Mouse (Mus musculus) limb, embryonic 11.5 days (tissue): ENCODE results near the gene Pard3b. TPM values are rescaled to one million over a fixed set of nuclear protein-coding genes. Genes with fewer than 3 reads are reported as not detected.

ENCODE experiments used
- ATAC-seq: fragments of 200-750 bp; cut with Nextera tagmentation; 2 replicates; pipeline ENCODE4 v1.8.0; 2017; ENCODE audit warnings: low read depth; ENCODE audit not compliant: insufficient number of reproducible peaks, low FRiP score, low TSS enrichment
- DNase-seq: peaks from one replicate; pipeline ENCODE4 v3.0.0-alpha.2; 2015; ENCODE audit warnings: low spot score
- H3K27ac ChIP-seq: fragments of 300-500 bp; sonication (generic); replicated peaks from 2 replicates; pipeline ENCODE4 v1.5.1; 2014; ENCODE audit warnings: low read depth, mild to moderate bottlenecking, low read length
- H3K27me3 ChIP-seq: fragments of 300-500 bp; sonication (generic); 2 replicates; pipeline ENCODE4 v1.6.1; 2014; ENCODE audit warnings: mild to moderate bottlenecking, low read length, mixed read lengths; ENCODE audit not compliant: control insufficient read depth, insufficient read depth
- H3K36me3 ChIP-seq: fragments of 300-500 bp; sonication (generic); 2 replicates; pipeline ENCODE4 v1.6.1; 2014; ENCODE audit warnings: mild to moderate bottlenecking, low read length, moderate library complexity, mixed read lengths; ENCODE audit not compliant: control insufficient read depth, insufficient read depth
- H3K4me1 ChIP-seq: fragments of 300-500 bp; sonication (generic); 2 replicates; pipeline ENCODE4 v1.6.1; 2014; ENCODE audit warnings: low read length, mixed read lengths; ENCODE audit not compliant: control insufficient read depth, insufficient read depth
- H3K4me2 ChIP-seq: fragments of 300-500 bp; sonication (generic); 2 replicates; pipeline ENCODE4 v1.6.1; 2014; ENCODE audit warnings: low read depth, mild to moderate bottlenecking, moderate library complexity; ENCODE audit not compliant: severe bottlenecking
- H3K4me3 ChIP-seq: fragments of 300-500 bp; sonication (generic); 2 replicates; pipeline ENCODE4 v1.5.1; 2014; ENCODE audit warnings: low read depth, low read length
- H3K9ac ChIP-seq: fragments of 300-500 bp; sonication (generic); 2 replicates; pipeline ENCODE4 v1.6.1; 2014; ENCODE audit warnings: mild to moderate bottlenecking, low read length
- H3K9me3 ChIP-seq: fragments of 300-500 bp; sonication (generic); 2 replicates; pipeline ENCODE4 v1.6.1; 2016; ENCODE audit warnings: low read length; ENCODE audit not compliant: control insufficient read depth
- WGBS: fragments of 180-500 bp; shearing (Covaris S2); extraction: QIAGEN DNeasy Blood & Tissue Kit; methylation state at CpG from one replicate; pipeline ENCODE4 v1.1.7; 2014; 5-methylcytosine and 5-hydroxymethylcytosine counted together
- polyA plus RNA-seq: library from polyadenylated mRNA; unstranded; fragments of >200 nt; fragmentation: Nextera tagmentation; extraction: Ambion mirVana; gene quantifications from 2 replicates; pipeline ENCODE4 v1.2.1, GENCODE M21; 2014

The Pard3b gene
- polyA plus RNA-seq, 1 experiment from 2014 or later = 9.3 TPM

DNA sequence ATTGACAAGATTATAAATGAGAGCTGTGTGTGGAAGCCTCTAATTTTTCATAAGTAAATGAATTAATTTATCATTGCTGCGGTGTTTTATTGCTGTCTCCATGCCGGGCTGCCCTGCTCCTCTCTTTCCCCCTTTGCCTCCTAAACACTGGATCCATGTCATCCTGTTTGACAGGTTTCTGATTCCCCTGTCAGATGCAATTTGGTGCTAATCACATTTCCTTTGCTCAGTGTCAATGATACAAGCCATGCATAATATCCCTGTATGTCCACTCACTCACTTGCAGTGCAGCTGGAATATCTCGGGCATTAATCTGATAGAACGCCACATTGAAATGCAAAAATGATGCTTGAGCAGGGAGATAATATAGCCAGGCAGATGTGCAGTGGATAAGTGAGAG is 329.2 kb downstream of the Pard3b start:
- 91% methylated on average over 4 of the region's 4 CpGs for WGBS
- H3K36me3 ChIP-seq = no peaks in the 10 kb centered on the region
- no peaks in the 10 kb centered on the region for H3K27me3 ChIP-seq
- H3K4me3 ChIP-seq = no peak overlapping the region
- no peaks in the 10 kb centered on the region for H3K9me3 ChIP-seq
- no peaks in the 10 kb centered on the region for H3K4me1 ChIP-seq
- H3K9ac ChIP-seq = no peak overlapping the region
- H3K4me2 ChIP-seq = no peak overlapping the region
- DNase-seq (no peak), ATAC-seq (no peak)
- H3K27ac ChIP-seq = no peak overlapping the region

DNA sequence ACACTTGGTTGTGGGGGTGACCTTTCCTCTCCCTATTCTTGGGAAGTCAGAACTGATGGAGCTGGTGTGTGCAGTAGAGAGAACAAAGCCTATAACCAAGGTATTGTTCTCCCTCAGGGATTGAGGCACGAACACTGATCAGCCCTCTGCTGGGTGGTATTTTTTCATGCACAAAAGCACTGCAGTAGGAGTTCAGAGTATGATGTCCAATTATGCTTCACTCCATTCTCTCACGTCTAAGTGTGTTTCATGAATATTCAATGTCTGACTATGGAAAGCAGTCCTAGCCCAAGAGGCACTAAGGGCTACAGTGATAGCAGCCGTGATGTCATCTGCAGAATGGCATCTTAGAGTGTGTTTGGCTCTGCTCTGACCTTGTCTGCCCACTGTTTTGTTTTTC is 359.1 kb downstream of the Pard3b start:
- no peak for DNase-seq
- no peak for ATAC-seq
- Histone ChIP-seq H3K27me3 (no peaks in the 10 kb centered on the region), H3K27ac (no peak overlapping the region), H3K4me1 (no peaks in the 10 kb centered on the region), H3K4me3 (no peak overlapping the region), H3K36me3 (no peaks in the 10 kb centered on the region), H3K9ac (no peak overlapping the region), H3K9me3 (no peaks in the 10 kb centered on the region), H3K4me2 (no peak overlapping the region)
- 84% methylated on average over 3 of the region's 3 CpGs for WGBS

DNA sequence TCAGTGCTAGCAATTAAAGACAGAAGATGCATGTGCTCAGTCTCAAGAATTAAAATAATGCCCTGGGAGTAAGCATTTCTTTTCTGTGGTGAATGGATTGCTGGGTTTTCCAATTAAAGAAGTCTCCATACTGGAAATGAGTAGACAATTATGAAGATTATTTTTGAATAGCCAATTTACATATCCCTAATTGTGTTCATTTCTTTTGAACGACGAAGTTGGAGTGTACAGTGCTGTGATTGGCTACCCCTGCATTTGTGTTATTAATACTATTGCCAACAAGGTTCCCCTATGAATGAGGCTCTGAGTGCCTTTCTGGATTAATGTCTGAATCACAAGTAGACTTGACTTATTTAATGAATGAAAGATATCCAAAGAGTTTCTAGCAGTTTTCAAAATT is 370.2 kb downstream of the Pard3b start:
- Histone ChIP-seq H3K9ac (no peak overlapping the region), H3K27ac (no peak overlapping the region), H3K9me3 (no peaks in the 10 kb centered on the region), H3K36me3 (no peaks in the 10 kb centered on the region), H3K4me2 (no peak overlapping the region), H3K4me3 (no peak overlapping the region), H3K4me1 (no peaks in the 10 kb centered on the region), H3K27me3 (no peaks in the 10 kb centered on the region)
- no peak for ATAC-seq
- 94% methylated on average over 2 of the region's 2 CpGs for WGBS
- no peak for DNase-seq

DNA sequence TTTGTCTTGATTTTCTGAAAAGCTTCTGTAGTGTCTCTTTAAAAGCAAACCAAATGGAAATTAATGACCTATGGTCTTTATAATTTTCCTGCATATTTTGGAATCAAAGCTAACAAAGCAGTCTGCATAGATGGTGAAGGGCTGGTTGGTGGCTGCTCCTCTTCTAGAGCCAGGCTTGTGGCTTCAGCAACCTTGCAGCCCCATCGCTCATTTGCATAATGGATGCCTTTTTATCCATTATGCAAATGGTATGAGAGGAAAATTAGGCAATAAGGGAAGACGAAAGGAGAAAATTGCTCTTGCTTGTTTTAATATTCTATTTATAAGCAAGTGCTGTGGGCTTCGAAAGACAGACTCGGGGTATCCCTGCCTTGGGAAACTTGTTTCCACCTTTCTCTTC is 373.1 kb downstream of the Pard3b start:
- ATAC-seq = no peak
- Histone ChIP-seq H3K9me3 (no peaks in the 10 kb centered on the region), H3K4me3 (no peak overlapping the region), H3K4me1 (peaks cover 1% of the 10 kb centered on the region; the same call in 1 of the 2 replicates), H3K4me2 (no peak overlapping the region), H3K27me3 (no peaks in the 10 kb centered on the region), H3K36me3 (no peaks in the 10 kb centered on the region), H3K9ac (no peak overlapping the region), H3K27ac (no peak overlapping the region)
- no peak for DNase-seq
- WGBS = 96% methylated on average over 4 of the region's 4 CpGs

DNA sequence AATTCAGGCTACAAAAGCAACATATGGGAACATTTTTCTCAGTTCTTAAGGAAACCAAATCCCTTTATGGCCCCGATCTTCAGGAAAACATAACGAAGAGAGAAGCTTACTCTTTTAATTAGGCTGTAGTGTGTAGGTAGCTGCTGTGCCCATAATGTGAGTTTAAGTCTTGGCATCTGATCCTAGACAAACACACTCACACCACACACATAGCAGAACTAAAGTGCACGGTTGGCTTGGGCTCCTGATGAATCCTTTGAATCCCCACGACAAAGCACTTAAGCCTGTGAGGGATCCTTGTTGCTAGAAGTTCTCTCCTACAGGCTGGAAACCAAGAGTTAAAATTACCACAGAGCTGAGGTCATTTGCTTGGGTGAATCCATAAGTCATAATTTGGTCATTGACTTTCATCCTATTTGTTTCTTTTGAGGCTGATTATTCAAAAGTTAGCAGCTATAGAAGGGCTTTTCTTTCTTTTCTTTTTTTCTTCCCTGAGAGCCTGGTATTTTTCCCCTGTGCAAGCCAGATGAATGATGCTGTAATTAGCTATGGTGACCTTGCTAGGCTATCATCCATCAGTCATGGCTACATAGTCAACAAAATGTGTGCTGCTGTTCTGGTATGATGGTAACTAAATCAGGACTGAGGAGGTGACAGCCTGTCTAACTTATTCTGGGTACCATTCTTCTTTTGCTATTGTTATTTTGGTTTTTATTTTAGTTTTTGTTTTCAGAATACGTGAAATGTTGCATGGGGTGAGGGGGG is 378.1 kb downstream of the Pard3b start:
- ATAC-seq (no peak), DNase-seq (no peak)
- H3K9me3 ChIP-seq = no peaks in the 10 kb centered on the region
- no peak overlapping the region for H3K4me2 ChIP-seq
- no peaks in the 10 kb centered on the region for H3K27me3 ChIP-seq
- 21% methylated on average over 5 of the region's 5 CpGs for WGBS
- no peak overlapping the region; the same call in 1 of the 2 replicates for H3K27ac ChIP-seq
- peaks cover 17% of the 10 kb centered on the region for H3K4me1 ChIP-seq
- no peaks in the 10 kb centered on the region for H3K36me3 ChIP-seq
- no peak overlapping the region for H3K9ac ChIP-seq
- no peak overlapping the region for H3K4me3 ChIP-seq

DNA sequence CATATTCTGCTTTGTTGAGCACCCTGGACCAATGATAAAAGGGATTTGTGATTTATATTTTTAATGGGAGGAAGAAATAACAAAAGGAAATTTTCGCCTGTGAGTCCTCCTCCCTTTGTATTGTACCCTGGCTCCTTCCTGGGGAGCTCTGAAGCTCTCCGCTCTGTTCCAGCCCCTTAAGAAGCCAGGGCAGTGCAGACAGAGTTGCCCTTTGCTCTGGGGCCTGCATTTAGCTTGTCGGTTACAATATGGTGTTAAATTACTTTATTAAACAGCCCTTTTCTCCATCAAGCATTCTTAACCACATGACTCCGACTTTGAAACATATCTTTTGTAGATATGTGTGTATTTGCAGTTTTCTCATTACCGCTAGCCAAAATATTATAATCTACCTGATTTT is 379.7 kb downstream of the Pard3b start:
- H3K27me3 ChIP-seq = no peaks in the 10 kb centered on the region
- H3K9me3 ChIP-seq = no peaks in the 10 kb centered on the region
- no peaks in the 10 kb centered on the region for H3K36me3 ChIP-seq
- H3K4me1 ChIP-seq = peaks cover 17% of the 10 kb centered on the region
- 39% methylated on average over 5 of the region's 5 CpGs for WGBS
- peak overlapping the region; percentile 52; the same call in 1 of the 2 replicates for H3K27ac ChIP-seq
- no peak overlapping the region for H3K9ac ChIP-seq
- no peak overlapping the region for H3K4me2 ChIP-seq
- DNase-seq (peak; percentile 31), ATAC-seq (no peak)
- H3K4me3 ChIP-seq = no peak overlapping the region

DNA sequence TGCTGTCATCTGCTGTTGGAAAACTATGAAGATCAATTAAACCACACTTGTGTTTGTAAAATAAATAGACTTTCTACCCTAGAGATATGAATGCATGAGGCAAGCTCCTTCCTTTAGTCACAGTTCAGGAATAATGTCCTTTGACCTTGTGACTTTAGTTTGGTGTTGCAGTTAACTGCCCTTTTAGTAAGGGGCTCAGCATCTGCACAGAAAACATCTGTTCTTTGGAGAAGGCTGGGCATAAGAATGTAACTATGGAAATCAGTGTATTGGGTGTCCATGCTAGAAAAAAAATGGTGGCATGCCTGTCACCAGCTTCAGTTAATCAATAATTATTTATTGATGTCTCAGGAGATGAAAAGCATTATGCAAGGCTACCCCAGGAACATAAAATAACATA is 381.1 kb downstream of the Pard3b start:
- H3K4me1 ChIP-seq = peaks cover 17% of the 10 kb centered on the region
- ATAC-seq = no peak

DNA sequence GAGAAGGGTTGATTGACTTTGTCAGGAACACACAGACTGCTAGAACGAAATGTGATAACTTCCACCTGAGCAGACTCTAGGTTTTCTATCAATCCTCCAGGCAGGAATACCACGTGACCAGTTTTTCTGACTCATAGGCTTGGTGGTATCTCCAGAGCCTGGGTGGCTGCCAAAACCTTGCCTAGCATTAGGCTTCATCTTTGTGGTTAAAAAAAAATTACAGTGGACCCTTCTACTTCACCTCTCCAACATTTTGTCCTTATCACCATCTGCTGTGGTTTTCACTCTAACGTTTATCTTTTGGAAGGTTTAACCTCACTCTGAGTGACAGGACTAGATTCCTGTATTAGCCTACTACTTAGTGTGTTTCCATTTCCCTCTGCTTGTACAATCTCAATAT is 403.1 kb downstream of the Pard3b start:
- no peak for ATAC-seq
- no peaks in the 10 kb centered on the region for H3K36me3 ChIP-seq

More for the DNA sequence above, 381.1 kb downstream of the Pard3b start:
- DNase-seq = no peak
- H3K27ac ChIP-seq = no peak overlapping the region
- no peaks in the 10 kb centered on the region for H3K27me3 ChIP-seq
- no peaks in the 10 kb centered on the region for H3K36me3 ChIP-seq
- no peak overlapping the region for H3K4me3 ChIP-seq
- H3K9me3 ChIP-seq = no peaks in the 10 kb centered on the region
- H3K4me2 ChIP-seq = no peak overlapping the region
- no peak overlapping the region for H3K9ac ChIP-seq

DNA sequence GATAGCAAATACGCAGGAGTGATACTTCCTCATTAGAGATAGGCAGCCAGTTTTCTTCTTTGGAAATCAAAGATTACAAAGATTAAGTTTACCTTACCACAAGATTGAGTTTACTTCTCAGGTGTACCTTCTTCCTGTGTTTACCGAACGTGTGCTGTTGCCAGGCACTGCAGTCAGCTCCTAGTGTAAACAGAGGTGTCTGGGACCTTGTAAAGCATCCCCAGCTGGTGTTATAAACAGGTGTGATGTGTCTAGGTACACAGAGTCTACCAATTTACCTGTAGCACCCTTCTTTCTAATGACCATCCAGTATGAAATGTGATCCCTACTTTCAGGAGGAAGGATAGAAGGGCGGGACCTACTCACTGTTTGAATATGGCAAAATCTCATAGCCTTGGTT is 410.0 kb downstream of the Pard3b start:
- Histone ChIP-seq H3K36me3 (no peaks in the 10 kb centered on the region), H3K9ac (no peak overlapping the region), H3K4me2 (no peak overlapping the region), H3K27ac (no peak overlapping the region), H3K27me3 (no peaks in the 10 kb centered on the region), H3K4me1 (no peaks in the 10 kb centered on the region; the same call in 1 of the 2 replicates), H3K4me3 (no peak overlapping the region), H3K9me3 (no peaks in the 10 kb centered on the region)
- 53% methylated on average over 4 of the region's 4 CpGs for WGBS
- DNase-seq (no peak), ATAC-seq (no peak)

More for the DNA sequence above, 403.1 kb downstream of the Pard3b start:
- no peak for DNase-seq
- Histone ChIP-seq H3K9ac (no peak overlapping the region), H3K27me3 (no peaks in the 10 kb centered on the region), H3K4me3 (no peak overlapping the region), H3K4me2 (no peak overlapping the region), H3K4me1 (no peaks in the 10 kb centered on the region), H3K9me3 (no peaks in the 10 kb centered on the region), H3K27ac (no peak overlapping the region)
- 85% methylated on average over 3 of the region's 3 CpGs for WGBS
